Mouse (Mus musculus): ENCODE measurements around the gene AB124611.
"Not testable (repeated sequence)": the region's sequence is repeated elsewhere in the genome, so short reads cannot be mapped to it uniquely, and the experiment has no call there.

Gene AB124611

GRCm38 (mm10) chr9:21565004-21565586 lies 39.1 kb downstream of the AB124611 start:
- DNase-seq = no peak

- no peak for DNase-seq
Measured at GRCm38 (mm10) chr9:21566538-21566937, 40.6 kb downstream of the AB124611 start.

- no peak for DNase-seq
Measured at GRCm38 (mm10) chr9:21567051-21567450, 41.1 kb downstream of the AB124611 start.

- DNase-seq = no peak
Measured at GRCm38 (mm10) chr9:21568657-21569255, 42.8 kb downstream of the AB124611 start.

GRCm38 (mm10) chr9:21574012-21574801 lies 48.2 kb downstream of the AB124611 start:
- DNase-seq = no peak

GRCm38 (mm10) chr9:21575253-21575652 lies 49.3 kb downstream of the AB124611 start:
- DNase-seq = no peak

- no peak for DNase-seq
Measured at GRCm38 (mm10) chr9:21576286-21576685, 50.3 kb downstream of the AB124611 start.

- DNase-seq = peak; percentile 59 to 62
Measured at GRCm38 (mm10) chr9:21578226-21578625, 52.2 kb downstream of the AB124611 start.

GRCm38 (mm10) chr9:21585401-21585800 lies 59.4 kb downstream of the AB124611 start:
- no peak for DNase-seq

- DNase-seq = no peak
Measured at GRCm38 (mm10) chr9:21587678-21588349, 61.8 kb downstream of the AB124611 start.

GRCm38 (mm10) chr9:21588350-21588749 lies 62.4 kb downstream of the AB124611 start:
- no peak for DNase-seq

- no peak for DNase-seq
Measured at GRCm38 (mm10) chr9:21589538-21589937, 63.6 kb downstream of the AB124611 start.

GRCm38 (mm10) chr9:21591127-21591830 lies 65.3 kb downstream of the AB124611 start:
- DNase-seq = no peak

GRCm38 (mm10) chr9:21591831-21592702 lies 66.1 kb downstream of the AB124611 start:
- DNase-seq = peak; percentile 33 to 49

GRCm38 (mm10) chr9:21592703-21593121 lies 66.7 kb downstream of the AB124611 start, which contains the start of the genes Timm29 and Yipf2:
Gene Timm29 (plus strand): TSS chr9:21592722.
Gene Yipf2 (minus strand): TSS chr9:21592828.
- peak; percentile 92 to 97 for DNase-seq

- peak in 1 of 2 experiments; percentile 65 for DNase-seq
Measured at GRCm38 (mm10) chr9:21593122-21593721, 67.2 kb downstream of the AB124611 start.

GRCm38 (mm10) chr9:21594350-21594749 lies 68.4 kb downstream of the AB124611 start:
- DNase-seq = not testable (repeated sequence)

GRCm38 (mm10) chr9:21594838-21595237 lies 68.9 kb downstream of the AB124611 start:
- DNase-seq = no peak
